Mouse (Mus musculus): ENCODE measurements around the gene Vars.
A peak's percentile ranks its signal among the peaks of the same experiment; 100 is the strongest.
"Not testable (repeated sequence)": the region's sequence is repeated elsewhere in the genome, so short reads cannot be mapped to it uniquely, and the experiment has no call there.

Gene Vars

GRCm38 (mm10) chr17:35024261-35024660 lies 23.5 kb downstream of the Vars start:
- no peak for DNase-seq

- DNase-seq: no peak
Measured at GRCm38 (mm10) chr17:35024691-35025488, 24.1 kb downstream of the Vars start.

GRCm38 (mm10) chr17:35026206-35026605 lies 25.4 kb downstream of the Vars start:
- DNase-seq: no peak

- peak in 1 of 2 experiments; percentile 30 for DNase-seq
Measured at GRCm38 (mm10) chr17:35027277-35028068, 26.7 kb downstream of the Vars start, which contains the start of gene Sapcd1. Sapcd1 (minus strand) TSS chr17:35028016.

- no peak for DNase-seq
Measured at GRCm38 (mm10) chr17:35028315-35028714, 27.5 kb downstream of the Vars start.

- peak in 1 of 2 experiments; percentile 18 for DNase-seq
Measured at GRCm38 (mm10) chr17:35029691-35030532, 29.1 kb downstream of the Vars start.

- DNase-seq: no peak
Measured at GRCm38 (mm10) chr17:35031272-35031671, 30.5 kb downstream of the Vars start.

GRCm38 (mm10) chr17:35031880-35032279 lies 31.1 kb downstream of the Vars start:
- DNase-seq: no peak

GRCm38 (mm10) chr17:35032323-35032870 lies 31.6 kb downstream of the Vars start:
- no peak for DNase-seq

- not testable (repeated sequence) for DNase-seq
Measured at GRCm38 (mm10) chr17:35033703-35034102, 32.9 kb downstream of the Vars start.

GRCm38 (mm10) chr17:35034896-35035295 lies 34.1 kb downstream of the Vars start:
- DNase-seq: no peak

- no peak for DNase-seq
Measured at GRCm38 (mm10) chr17:35039121-35039873, 38.5 kb downstream of the Vars start.

- DNase-seq: no peak
Measured at GRCm38 (mm10) chr17:35043794-35044193, 43.0 kb downstream of the Vars start.

- no peak for DNase-seq
Measured at GRCm38 (mm10) chr17:35044904-35045806, 44.4 kb downstream of the Vars start.

GRCm38 (mm10) chr17:35045807-35046680 lies 45.3 kb downstream of the Vars start:
- no peak for DNase-seq

GRCm38 (mm10) chr17:35046681-35047455 lies 46.1 kb downstream of the Vars start, which contains the start of gene Msh5:
Msh5 (minus strand) TSS chr17:35046745.
- DNase-seq: peak; percentile 95

- DNase-seq: no peak
Measured at GRCm38 (mm10) chr17:35047688-35048087, 46.9 kb downstream of the Vars start.

- no peak for DNase-seq
Measured at GRCm38 (mm10) chr17:35048149-35048931, 47.6 kb downstream of the Vars start.
